Mouse (Mus musculus) hindbrain, embryonic 14.5 days (tissue): ENCODE results near the gene Spata3. TPM values are rescaled to one million over a fixed set of nuclear protein-coding genes. Genes with fewer than 3 reads are reported as not detected.
A peak's percentile ranks its signal among the peaks of the same experiment; 100 is the strongest.

Source experiments
- ATAC-seq: fragments of 200-750 bp; cut with Nextera tagmentation; 2 replicates; pipeline ENCODE4 v1.8.0; 2017; ENCODE audit warnings: moderate number of reproducible peaks, mild to moderate bottlenecking, moderate TSS enrichment, moderate library complexity; ENCODE audit not compliant: low FRiP score
- DNase-seq: peaks from one replicate; pipeline ENCODE4 v3.0.0-alpha.2; 2015; ENCODE audit warnings: low spot score
- H3K27ac ChIP-seq: fragments of 300-500 bp; sonication (generic); 2 replicates; pipeline ENCODE4 v1.5.1; 2014; ENCODE audit warnings: mild to moderate bottlenecking, moderate library complexity
- H3K27me3 ChIP-seq: fragments of 300-500 bp; sonication (generic); 2 replicates; pipeline ENCODE4 v1.6.1; 2014; ENCODE audit warnings: mild to moderate bottlenecking, low read length, mixed read lengths; ENCODE audit not compliant: control insufficient read depth, insufficient read depth
- H3K36me3 ChIP-seq: fragments of 300-500 bp; sonication (generic); replicated peaks from 2 replicates; pipeline ENCODE4 v1.6.1; 2014; ENCODE audit not compliant: control insufficient read depth, insufficient read depth
- H3K4me1 ChIP-seq: fragments of 300-500 bp; sonication (generic); replicated peaks from 2 replicates; pipeline ENCODE4 v1.6.1; 2014; ENCODE audit warnings: antibody characterized with exemption, low read length, mixed read lengths; ENCODE audit not compliant: control insufficient read depth, insufficient read depth
- H3K4me2 ChIP-seq: fragments of 300-500 bp; sonication (generic); replicated peaks from 2 replicates; pipeline ENCODE4 v1.6.1; 2014; ENCODE audit warnings: mild to moderate bottlenecking, moderate library complexity
- H3K4me3 ChIP-seq: fragments of 300-500 bp; sonication (generic); replicated peaks from 2 replicates; pipeline ENCODE4 v1.5.1; 2014; ENCODE audit warnings: mild to moderate bottlenecking, low read length
- H3K9ac ChIP-seq: fragments of 300-500 bp; sonication (generic); 2 replicates; pipeline ENCODE4 v1.6.1; 2014
- H3K9me3 ChIP-seq: fragments of 300-500 bp; sonication (generic); 2 replicates; pipeline ENCODE4 v1.6.1; 2016; ENCODE audit warnings: low read length; ENCODE audit not compliant: control insufficient read depth
- WGBS: fragments of 180-500 bp; shearing (Covaris S2); extraction: QIAGEN DNeasy Blood & Tissue Kit; methylation state at CpG from one replicate; pipeline ENCODE4 v1.1.7; 2014; 5-methylcytosine and 5-hydroxymethylcytosine counted together
- polyA plus RNA-seq: library from polyadenylated mRNA; unstranded; fragments of >200 nt; fragmentation: Nextera tagmentation; extraction: Ambion mirVana; gene quantifications from 2 replicates; pipeline ENCODE4 v1.2.1, GENCODE M21; 2014

Spata3 gene
- polyA plus RNA-seq, 1 experiment from 2014 or later: 0.31 TPM

DNA sequence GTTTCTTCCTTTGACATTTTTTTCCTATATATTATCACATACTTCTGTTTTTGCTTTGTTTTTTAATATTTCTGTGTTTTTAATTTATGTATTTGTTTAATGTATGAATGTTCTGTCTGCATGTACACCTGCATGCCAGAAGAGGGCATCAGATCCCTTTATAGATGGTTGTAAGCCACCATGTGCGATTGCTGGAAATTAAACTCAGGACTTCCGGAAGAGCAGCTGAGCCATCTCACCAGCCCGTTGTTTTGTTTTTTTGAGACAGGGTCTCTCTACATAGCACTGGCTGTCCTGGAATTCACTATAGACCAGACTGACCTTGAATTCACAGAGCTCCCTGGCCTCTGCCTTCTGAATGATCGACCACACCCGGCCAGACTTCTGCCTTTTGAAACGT lies 45.9 kb downstream of the Spata3 start:
- WGBS: 86% methylated on average over 6 of the region's 6 CpGs
- no peaks in the 10 kb centered on the region for H3K9me3 ChIP-seq
- no peaks in the 10 kb centered on the region for H3K36me3 ChIP-seq

DNA sequence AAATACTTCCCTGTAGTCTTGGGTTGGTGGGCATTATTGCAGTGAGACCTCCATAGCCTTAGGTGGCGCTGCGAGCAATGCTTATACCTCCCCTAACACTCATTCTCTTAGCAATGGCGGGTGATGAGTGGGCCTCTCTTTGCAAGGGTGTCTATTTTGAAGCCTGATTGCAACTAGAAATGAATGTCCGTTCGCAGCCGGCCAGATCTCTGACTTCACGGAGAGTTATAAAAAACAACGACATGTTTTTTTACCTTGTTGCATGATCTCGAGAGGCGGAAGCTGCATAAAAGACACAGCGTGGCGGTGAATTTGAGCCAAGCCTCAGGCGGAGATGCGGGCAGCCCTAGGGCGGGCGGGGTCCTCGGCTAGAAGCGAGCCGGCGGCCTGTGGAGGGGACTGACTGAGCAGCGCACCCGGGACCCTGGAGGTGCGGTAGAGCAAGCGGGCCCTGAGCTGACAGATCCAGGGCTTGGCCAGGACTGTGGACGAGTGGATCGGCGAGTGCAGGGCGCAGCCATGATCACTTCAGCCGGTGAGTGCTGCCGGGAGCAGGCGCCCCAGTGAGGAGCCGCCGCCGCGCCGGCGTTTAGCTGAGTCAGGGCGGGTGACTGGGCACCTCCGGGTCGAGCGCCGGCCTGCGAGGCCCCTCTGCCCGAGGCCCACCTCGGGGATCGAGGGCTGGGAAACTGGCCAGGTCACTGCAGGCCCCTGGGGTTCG lies 47.8 kb downstream of the Spata3 start, which contains the start of gene Psmd1:
Psmd1 (plus strand) TSS at position 117 of the 721 bp plus-strand sequence.
- peak; percentile 95 for ATAC-seq
- Histone ChIP-seq H3K9me3 (no peaks in the 10 kb centered on the region), H3K4me2 (peak within 1 kb of the TSS; percentile 80), H3K4me1 (peaks cover 16% of the 10 kb centered on the region), H3K9ac (peak within 1 kb of the TSS; percentile 93), H3K27me3 (no peaks in the 10 kb centered on the region), H3K36me3 (no peaks in the 10 kb centered on the region), H3K4me3 (peak within 1 kb of the TSS; percentile 88), H3K27ac (peak within 1 kb of the TSS; percentile 83)
- WGBS: under 1% methylated on average over 45 of the region's 47 CpGs
- peak; percentile 97 for DNase-seq

More for the DNA sequence above, 45.9 kb downstream of the Spata3 start:
- H3K4me1 ChIP-seq: peaks cover 19% of the 10 kb centered on the region
- no peak for ATAC-seq
- no peak overlapping the region for H3K4me3 ChIP-seq
- no peak overlapping the region for H3K27ac ChIP-seq
- no peaks in the 10 kb centered on the region for H3K27me3 ChIP-seq
- H3K9ac ChIP-seq: no peak overlapping the region
- DNase-seq: no peak
- no peak overlapping the region for H3K4me2 ChIP-seq

DNA sequence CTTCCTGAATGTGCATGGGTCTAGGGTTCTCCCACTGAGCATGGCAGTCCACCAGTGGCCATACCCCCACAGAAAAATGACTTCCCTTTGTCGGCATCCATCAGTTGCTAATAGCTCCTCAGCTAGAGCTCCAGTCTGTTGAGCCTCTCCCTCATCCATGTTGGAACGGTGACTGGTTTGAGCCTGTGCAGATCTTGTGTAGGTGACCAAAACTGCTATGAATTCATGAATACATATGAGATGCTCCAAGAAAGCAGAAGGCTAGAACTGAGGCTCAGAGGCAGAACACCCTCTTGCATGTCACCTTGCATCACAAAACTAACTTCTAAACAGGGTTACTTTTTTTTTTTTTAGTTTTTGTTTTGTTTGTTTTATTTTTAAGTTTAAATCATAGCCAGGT lies 59.9 kb downstream of the Spata3 start:
- DNase-seq (no peak), ATAC-seq (no peak)
- H3K9ac ChIP-seq: no peak overlapping the region
- no peak overlapping the region for H3K4me3 ChIP-seq
- no peaks in the 10 kb centered on the region for H3K27me3 ChIP-seq
- peaks cover 90% of the 10 kb centered on the region for H3K36me3 ChIP-seq
- whole genome bisulfite sequencing: 95% methylated on average over 2 of the region's 2 CpGs
- H3K27ac ChIP-seq: no peak overlapping the region
- no peaks in the 10 kb centered on the region for H3K4me1 ChIP-seq
- no peaks in the 10 kb centered on the region for H3K9me3 ChIP-seq
- H3K4me2 ChIP-seq: no peak overlapping the region

Other genes with a start within 250 kb of the Spata3 start
- 0.19 and 0.27 TPM in 2 replicates for gene A630001G21Rik, start 238.2 kb upstream of the Spata3 start, polyA plus RNA-seq
- gene Cab39, start 223.4 kb upstream of the Spata3 start, polyA plus RNA-seq: 77.8 and 91.9 TPM in 2 replicates
- gene Itm2c, start 122.5 kb upstream of the Spata3 start, polyA plus RNA-seq: 124 and 127 TPM in 2 replicates
- 4.8 and 7.5 TPM in 2 replicates for gene 4933407L21Rik, start 88.3 kb upstream of the Spata3 start, polyA plus RNA-seq
- 0.09 and 0.13 TPM in 2 replicates for gene Gpr55, start 55.8 kb upstream of the Spata3 start, polyA plus RNA-seq
- 8.6 and 12.7 TPM in 2 replicates for gene 2810459M11Rik, start 29.0 kb downstream of the Spata3 start, polyA plus RNA-seq
- 194 and 211 TPM in 2 replicates for gene Psmd1, start 47.6 kb downstream of the Spata3 start, polyA plus RNA-seq
- 0.09 and 0.44 TPM in 2 replicates for gene Htr2b, start 95.2 kb downstream of the Spata3 start, polyA plus RNA-seq
- 0.46 and 0.90 TPM in 2 replicates for gene Gm21972, start 116.8 kb downstream of the Spata3 start, polyA plus RNA-seq
- 32.3 and 33.0 TPM in 2 replicates for gene Armc9, start 138.0 kb downstream of the Spata3 start, polyA plus RNA-seq